Mouse (Mus musculus): ENCODE data around the gene Nrxn3.

DNA sequence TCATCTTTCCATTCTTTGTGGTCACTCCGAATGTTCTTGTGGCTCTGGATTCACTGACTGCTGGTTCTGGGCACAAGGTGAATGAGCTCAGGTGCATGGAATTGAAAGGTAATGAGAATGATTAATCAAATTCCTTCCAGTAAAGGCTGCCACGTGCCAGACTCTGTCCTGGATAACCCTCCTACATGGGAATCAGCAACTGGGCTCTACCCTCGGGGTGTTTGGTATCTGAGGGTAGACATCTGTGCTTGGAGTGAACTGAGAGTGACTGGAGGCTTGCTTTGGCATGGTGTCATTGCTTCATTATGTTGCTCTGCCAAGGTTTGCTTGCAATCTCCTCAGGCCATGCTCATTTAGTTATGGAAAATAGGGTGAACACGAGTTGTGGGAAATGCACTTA, 209.0 kb downstream of the Nrxn3 start:
- TF ChIP-seq CTCF (IDR thresholded peaks at IDR 0.05; ENCODE audit: borderline replicate concordance, control insufficient read depth, extremely low read depth, insufficient read depth, low read length, poor library complexity), result no peak
- no peak for TF ChIP-seq POLR2A (IDR thresholded peaks at IDR 0.05; ENCODE audit: control insufficient read depth, extremely low read depth, insufficient read depth, low read length, poor library complexity)

All from thymus, adult 2 months (tissue).